Mouse (Mus musculus) liver (tissue): ENCODE data around the gene Olfr502.
"Not testable (repeated sequence)": the region's sequence is repeated elsewhere in the genome, so short reads cannot be mapped to it uniquely, and the experiment has no call there.

Source experiments
- DNase-seq: peaks from one replicate; pipeline ENCODE4 v3.0.0-alpha.2; 2020; ENCODE audit warnings: mixed read lengths

Olfr502 gene

DNA sequence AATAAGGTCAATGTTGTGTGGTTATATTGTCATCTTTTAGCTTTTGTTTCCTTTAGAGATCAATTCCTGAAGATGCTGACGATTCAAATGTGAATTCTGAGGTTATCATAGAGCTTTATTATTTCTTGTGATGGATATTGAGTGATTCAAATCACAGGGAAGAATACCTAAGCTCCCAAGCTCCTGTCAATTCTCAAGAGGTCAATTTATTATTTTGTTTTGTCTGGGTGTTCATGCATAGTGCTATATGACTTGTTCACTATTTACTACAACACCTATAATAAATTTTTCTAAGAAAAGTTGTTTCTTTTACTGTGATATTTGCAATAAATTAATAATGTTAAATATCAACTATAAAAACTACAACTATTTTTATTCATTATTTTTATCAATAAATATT lies at the start of gene Olfr502:
Gene Olfr502, minus strand, starts transcription at position 101 of the 400 bp plus-strand sequence.
- DNase-seq = no peak

DNA sequence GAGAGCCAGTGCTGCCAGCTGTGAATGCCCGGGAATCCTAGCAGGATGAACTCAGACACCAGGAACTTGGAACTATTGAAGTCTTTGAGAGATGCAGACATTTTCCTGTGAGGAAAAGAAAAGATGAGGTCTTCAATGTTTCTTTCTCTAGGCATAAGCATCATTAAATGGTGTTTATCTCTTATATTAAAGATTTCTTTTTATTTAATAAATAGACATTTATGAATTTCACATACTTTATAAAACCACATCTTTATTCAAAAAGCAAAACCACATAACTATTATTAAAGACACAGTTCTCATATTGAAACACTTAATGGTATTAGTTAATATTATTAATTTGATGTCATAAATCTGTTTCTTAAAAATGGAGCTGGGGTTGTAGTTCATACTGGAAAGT lies 40.8 kb upstream of the Olfr502 start, which contains the start of gene Olfr504:
Gene Olfr504, minus strand, starts transcription at position 101 of the 400 bp plus-strand sequence.
- DNase-seq = no peak

DNA sequence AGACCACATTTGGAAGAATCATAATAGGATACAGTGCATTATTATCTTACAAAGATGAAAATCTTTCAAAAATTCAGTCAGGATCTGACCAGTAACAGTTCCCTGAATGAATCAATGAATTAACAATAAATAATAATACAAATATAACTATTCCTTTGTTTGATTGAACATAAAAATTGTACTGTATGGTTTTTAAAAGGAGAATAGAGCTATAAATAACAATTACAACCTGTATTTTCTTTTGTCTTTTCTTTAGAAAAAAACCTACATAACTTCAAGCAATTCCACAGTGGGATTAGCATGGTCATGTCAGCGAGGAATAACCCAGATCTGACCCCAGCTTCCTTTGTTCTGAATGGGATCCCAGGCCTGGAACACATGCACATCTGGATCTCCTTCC lies 19.4 kb upstream of the Olfr502 start, which contains the start of gene Olfr503:
Gene Olfr503, plus strand, starts transcription at position 301 of the 400 bp plus-strand sequence.
- not testable (repeated sequence) for DNase-seq

DNA sequence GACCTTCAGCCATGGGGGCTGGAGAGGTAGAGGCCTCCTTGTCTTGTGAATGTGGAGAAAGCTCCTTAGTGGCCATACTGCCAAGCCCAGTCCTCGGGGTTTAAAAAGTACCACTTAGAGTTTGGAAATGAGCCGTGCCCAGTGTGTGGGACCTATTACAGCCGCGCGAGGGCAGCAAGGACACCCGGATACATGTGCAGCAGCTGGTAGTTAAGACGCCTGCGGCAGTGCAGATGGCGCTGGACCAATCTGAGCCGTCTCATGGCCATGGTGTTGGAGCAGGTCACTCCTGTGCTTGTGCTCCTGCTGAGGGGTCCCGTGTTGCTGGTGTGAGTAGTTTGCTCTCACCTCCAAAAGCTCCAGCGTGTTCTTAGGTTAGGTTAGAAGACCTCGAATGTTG lies 17.6 kb upstream of the Olfr502 start:
- no peak for DNase-seq
